Mouse (Mus musculus): Measurements from ENCODE around the gene Acox1.

DNA sequence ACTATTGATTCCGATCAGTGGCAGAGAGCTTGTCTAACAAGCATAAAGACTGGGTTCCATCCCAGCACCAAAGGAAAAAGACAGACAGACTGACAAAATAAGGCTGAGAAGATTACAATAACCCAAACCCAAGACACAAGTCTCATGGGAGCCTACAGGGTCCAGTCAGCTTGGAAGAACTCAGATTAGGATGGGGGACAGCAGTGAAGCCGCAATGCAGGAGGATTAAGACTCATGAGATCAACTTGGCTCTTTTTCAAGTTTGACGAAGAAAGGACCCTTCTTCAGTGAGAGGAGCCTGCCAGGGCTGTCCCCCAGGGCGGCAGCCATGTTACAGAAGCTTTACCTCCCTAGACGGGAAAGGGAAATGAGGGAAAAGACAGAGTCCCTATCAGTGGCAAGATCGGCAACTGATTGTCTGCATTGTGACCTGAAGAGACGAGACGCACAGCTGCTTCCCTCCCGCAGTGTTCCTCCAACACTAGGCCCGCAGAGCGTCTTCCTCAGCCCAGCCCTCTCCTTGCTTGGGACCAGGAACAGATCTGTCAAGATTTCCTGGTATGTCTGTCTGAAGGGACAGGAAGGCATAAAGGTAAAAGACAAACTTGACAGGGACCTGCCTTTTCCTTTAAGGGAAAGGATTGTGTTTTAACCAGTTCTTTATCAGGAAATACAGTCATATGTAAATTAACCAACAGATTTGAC is 11.5 kb downstream of the Acox1 start:
- TF ChIP-seq CTCF (IDR thresholded peaks at IDR 0.05; ENCODE audit: low read depth, low read length) (no peak), POLR2A (IDR thresholded peaks at IDR 0.05; ENCODE audit: insufficient read depth, low read length) (no peak)

All from ES-Bruce4 (cell line).